Mouse (Mus musculus) left cerebral cortex, postnatal 10 days (tissue): ENCODE measurements around the gene Kif1b. TPM values are rescaled to one million over a fixed set of nuclear protein-coding genes. Genes with fewer than 3 reads are reported as not detected.
"Not testable (repeated sequence)": the region's sequence is repeated elsewhere in the genome, so short reads cannot be mapped to it uniquely, and the experiment has no call there.

Experiments used
- DNase-seq, 2 experiments: peaks; one replicate each; pipeline ENCODE4 v3.0.0; 2021 to 2022; ENCODE audit warnings: low spot score in 2 of 2, mixed read lengths in 1 of 2; ENCODE audit errors: extremely low spot score in 1 of 2
- intact Hi-C: fragments of 180-260 bp; cut with DNase I; formaldehyde crosslinking; loops from one replicate; pipeline ENCODE4 v1.15.1; 2025
- total RNA-seq, 2 experiments: library from RNA; stranded (reverse); gene quantifications; 2 replicates each; pipeline ENCODE4 v1.2.3; 2021

The Kif1b gene
- total RNA-seq, 2 experiments from 2014 or later, result 427 to 448 TPM

GRCm38 (mm10) chr4:149249311-149249710 is 58.2 kb downstream of the Kif1b start:
- no peak for DNase-seq
- intact Hi-C loops, result no loop called here

- intact Hi-C loops, result no loop called here
- DNase-seq, result no peak
Measured at GRCm38 (mm10) chr4:149247772-149248171, 59.7 kb downstream of the Kif1b start.

- no peak for DNase-seq
- intact Hi-C loops, result no loop called here
Measured at GRCm38 (mm10) chr4:149247156-149247633, 60.3 kb downstream of the Kif1b start.

DNA sequence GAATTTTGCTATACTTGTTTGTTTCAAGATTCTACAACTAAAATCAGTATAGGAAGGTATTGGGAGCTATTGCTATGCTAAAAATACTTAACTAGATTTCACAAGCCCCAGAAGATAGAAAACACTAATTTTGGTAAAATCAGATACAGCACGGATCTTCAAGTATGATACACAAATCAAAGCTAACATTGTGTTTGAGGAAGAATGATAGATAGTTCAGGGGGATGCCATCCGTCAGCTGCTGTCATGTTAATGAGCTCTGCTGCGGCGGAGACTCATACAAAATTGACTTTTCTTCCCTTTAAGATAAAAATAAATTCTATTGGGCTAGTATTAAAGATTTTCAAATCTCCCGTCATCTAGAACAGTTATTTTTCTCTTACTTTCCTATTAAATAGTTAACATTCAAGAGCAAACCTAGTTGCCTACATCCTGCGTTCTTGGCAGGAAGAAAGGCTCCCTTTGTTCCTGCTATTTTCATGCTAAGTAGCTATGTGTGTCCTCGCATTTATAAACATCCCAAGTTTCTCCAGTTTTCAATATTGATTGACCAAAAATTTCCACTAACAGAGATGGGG is 60.8 kb downstream of the Kif1b start:
- intact Hi-C loops, result no loop called here
- DNase-seq, result no peak

DNA sequence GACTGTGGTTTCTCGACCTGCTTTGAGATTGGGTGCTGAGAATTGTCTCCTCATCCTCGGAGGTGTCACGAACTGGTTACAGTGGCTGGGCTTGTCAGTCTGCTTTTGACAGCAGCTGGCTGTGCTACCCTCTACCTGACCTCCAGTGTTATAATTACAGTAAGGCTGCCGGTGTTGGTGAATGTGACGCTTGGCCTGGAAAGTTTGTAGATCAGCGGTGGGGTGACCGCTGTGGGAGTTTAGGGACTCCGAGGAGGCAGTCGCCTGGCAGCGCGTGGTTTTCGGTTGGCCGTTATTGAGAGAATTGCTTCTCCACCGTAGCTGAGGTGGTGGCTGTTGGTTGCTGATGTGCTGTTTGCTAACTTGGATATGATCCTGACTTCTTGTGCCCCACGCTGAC is 70.5 kb downstream of the Kif1b start:
- DNase-seq, result no peak
- intact Hi-C loops, result no loop called here

- intact Hi-C loops, result no loop called here
- DNase-seq, result peak in 1 of 2 experiments; percentile 31
Measured at GRCm38 (mm10) chr4:149233938-149234337, 73.6 kb downstream of the Kif1b start.

GRCm38 (mm10) chr4:149228682-149229081 is 78.8 kb downstream of the Kif1b start:
- DNase-seq, intact Hi-C loops: not testable (repeated sequence)

DNA sequence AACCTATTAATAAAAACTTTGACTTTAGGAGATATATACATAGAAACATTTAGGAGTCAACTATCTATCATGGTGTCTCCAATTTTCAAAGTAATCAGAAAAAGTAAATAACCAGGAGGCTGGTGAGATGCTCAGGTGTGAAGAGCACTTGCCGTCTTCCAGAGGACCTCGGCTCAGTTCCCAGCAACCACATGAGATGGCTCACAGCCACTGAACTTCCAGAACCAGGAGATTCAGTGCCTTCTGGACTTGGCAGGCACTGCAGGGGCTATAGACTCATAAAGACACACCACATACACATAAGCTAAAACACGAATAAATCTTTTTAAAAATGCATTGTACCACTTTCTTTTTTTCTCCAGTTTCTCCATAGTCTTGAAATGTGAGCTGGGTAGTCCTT is 79.2 kb downstream of the Kif1b start:
- no peak for DNase-seq
- intact Hi-C loops, result no loop called here

DNA sequence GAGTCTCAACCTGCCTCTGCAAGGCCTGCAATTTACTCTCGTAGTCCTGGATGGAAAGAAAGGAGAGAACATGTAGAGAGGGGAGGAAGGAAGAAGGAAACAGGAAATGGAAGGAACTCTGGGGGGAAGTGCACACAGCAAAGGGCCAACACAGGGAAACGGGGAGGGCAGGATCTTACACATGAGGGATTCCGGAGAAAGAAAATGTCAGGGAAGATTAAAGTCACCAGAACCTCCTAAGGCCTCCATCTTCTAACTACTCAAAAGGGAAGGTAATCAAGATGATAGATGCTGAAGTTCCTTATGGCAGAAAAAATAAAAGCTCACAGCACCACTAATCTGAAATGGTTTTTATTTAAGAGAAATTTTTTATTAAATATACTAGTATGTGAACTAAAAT is 81.2 kb downstream of the Kif1b start:
- DNase-seq, result no peak
- intact Hi-C loops, result no loop called here

DNA sequence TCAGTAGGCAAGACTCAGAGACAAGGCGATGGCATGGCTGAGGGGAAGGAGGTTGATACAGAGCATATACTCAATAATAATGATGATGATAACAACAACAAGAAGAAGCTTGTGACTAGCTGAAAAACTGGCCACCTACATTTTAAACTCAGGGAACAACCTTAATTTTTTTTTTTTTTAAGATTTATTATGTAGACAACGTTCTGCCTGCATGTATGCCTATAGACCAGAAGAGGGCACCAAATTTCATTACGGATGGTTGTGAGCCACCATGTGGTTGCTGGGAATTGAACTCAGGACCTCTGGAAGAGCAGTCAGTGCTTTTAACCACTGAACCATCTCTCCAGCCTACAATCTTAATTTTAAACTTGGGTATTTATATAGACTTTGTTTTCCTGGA is 84.0 kb downstream of the Kif1b start:
- no peak for DNase-seq
- intact Hi-C loops, result no loop called here

DNA sequence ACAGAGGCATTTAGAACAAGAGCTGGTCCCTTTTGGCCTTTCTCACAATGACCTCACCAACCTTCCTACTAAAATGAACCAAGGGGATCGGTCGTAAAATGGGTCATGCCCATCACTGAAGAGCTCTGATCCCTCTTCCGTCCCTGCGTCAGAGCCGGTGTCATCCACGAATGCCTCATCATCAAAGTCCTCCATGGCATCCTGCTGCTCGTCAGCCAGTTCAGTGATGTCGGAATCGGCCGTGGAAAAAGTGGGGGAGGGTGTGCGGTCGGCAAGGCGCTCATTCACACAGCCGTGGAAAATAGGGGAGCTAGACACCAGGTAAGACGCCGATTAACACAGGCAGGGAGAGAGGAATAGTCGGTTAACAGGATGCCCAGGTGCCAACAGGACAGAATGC is 87.0 kb downstream of the Kif1b start:
- intact Hi-C loops, result no loop called here
- no peak for DNase-seq

DNA sequence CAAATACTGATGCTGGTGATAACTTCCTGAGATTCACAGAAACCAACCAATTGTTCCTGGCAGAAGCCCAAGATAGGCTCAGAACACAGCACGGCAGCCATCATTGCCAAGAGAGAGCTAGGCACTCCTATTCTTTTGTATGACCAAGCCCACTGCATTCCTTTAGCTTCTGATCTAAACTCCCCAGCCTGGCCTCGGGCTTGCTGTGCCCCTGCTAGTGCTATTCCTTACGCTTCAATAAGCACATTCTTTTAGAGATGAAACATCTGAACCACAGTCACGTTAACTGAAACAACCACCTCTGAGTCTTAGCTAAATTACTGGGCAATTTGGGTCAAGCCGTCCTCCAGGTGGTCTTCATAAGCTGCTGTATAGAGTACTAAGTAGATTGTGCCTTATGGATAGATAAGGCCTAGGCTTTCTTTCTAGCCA is 87.4 kb downstream of the Kif1b start:
- intact Hi-C loops, result no loop called here
- DNase-seq, result peak; percentile 20 to 35

DNA sequence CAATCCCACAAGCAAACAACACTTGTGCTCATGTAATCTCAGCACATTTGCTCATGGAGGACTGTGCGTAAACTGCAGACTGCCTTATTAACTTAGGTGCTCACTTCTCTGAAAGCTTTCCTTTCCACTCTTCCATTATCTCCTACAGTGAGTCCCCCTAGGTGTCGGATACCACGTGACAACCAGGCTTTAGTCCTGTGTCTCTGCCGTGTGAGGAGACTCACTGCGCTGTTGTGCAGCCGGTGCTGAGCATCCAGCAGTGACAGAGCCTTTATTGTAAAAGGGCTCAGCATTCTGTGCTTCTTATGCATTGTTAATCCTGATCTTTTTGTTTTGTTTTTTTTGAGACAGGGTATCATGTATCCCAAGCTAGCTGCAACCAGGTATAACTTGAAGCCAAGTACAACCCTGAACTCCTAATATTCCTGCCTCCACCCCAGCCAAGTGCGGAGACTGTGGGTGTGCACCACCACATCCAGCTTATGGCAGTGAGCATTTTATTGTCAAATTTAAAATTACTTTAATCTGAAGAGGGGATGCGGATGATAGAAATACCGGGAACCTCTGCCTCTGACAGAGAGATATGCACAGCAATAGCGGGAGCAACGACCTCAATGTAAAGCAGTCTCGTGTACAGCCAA is 88.0 kb downstream of the Kif1b start:
- intact Hi-C loops, result no loop called here

DNA sequence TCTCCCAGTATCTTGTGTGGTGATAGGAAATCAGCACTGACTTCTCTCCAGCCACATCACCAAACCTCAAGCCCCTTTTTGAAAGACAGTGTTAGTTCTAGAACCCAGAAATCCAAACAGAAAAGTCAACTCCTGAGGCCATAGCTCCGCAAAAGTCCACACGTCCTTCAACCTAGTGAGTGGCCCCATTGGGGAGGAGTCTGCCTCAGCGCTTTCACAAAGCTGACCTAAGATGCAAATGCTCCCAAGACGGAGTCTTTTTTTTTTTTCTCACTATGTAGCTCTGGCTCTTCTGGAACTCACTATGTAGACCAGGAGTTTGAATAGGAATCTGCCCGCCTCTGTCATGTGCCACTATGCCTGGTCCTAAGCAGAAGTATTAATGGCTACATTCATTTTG is 89.0 kb downstream of the Kif1b start:
- intact Hi-C loops, result no loop called here
- no peak for DNase-seq

More for the DNA sequence above, 88.0 kb downstream of the Kif1b start:
- no peak for DNase-seq

- intact Hi-C loops, result no loop called here
Measured at GRCm38 (mm10) chr4:149215982-149216381, 91.5 kb downstream of the Kif1b start.

DNA sequence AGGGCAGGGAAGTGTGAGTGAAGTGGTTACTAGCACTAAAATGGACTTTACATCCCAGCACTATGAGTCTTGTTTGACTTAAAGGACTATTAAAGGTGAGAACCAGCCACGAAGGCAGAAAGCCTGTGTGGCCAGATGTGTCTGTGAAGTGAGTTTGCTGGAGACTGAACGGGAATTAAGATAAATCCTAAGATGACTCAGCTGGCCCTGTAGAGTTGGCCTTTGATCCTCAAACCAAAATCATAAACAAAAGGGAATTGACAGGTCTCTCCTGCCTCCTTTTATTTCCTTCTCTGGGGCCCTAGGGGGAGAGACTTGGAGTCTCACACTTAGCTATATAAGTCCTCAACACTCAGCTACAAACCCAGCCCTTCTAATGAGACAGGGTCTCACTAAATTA is 92.1 kb downstream of the Kif1b start:
- intact Hi-C loops, result no loop called here
- no peak for DNase-seq

More at GRCm38 (mm10) chr4:149215982-149216381, 91.5 kb downstream of the Kif1b start:
- DNase-seq, result no peak

DNA sequence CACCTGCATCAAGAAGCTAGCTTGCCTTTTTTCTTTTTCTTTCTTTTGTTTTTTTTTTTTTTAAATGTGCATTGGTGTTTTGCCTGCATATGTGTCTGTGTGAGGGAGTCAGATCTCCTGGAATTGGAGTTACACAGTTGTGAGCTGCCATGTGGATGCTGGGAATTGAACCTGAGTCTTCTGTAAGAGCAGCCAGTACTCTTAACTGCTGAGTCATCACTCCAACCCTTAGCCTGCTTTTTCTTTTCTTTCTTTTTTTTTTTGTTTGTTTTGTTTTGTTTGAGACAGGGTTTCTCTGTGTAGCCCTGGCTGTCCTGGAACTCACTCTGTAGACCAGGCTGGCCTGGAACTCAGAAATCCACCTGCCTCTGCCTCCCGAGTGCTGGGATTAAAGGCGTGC is 93.0 kb downstream of the Kif1b start:
- DNase-seq, intact Hi-C loops: not testable (repeated sequence)

- intact Hi-C loops, result no loop called here
Measured at GRCm38 (mm10) chr4:149213466-149213865, 94.0 kb downstream of the Kif1b start.

GRCm38 (mm10) chr4:149211441-149211840 is 96.1 kb downstream of the Kif1b start:
- DNase-seq, intact Hi-C loops: not testable (repeated sequence)

More at GRCm38 (mm10) chr4:149213466-149213865, 94.0 kb downstream of the Kif1b start:
- DNase-seq, result no peak

DNA sequence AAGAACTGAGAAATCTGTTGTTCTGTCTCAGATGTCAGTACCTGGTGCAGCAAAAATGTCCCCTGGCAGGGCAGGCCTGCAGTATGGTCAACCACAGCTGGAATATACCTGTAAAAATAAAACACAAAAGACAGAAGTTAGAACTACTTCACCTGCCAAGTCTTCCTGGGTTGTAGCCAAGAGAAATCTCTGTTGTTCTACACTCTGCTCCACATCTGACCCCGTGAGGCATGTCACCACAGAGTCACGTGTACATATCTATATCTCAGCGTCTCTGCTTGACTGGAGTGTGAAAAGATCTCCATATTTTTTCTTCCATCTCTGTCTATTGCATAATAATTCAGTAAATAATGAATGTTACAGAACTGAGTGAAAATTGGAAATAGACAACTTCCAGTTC is 105.0 kb downstream of the Kif1b start:
- DNase-seq, result no peak
- intact Hi-C loops, result no loop called here

DNA sequence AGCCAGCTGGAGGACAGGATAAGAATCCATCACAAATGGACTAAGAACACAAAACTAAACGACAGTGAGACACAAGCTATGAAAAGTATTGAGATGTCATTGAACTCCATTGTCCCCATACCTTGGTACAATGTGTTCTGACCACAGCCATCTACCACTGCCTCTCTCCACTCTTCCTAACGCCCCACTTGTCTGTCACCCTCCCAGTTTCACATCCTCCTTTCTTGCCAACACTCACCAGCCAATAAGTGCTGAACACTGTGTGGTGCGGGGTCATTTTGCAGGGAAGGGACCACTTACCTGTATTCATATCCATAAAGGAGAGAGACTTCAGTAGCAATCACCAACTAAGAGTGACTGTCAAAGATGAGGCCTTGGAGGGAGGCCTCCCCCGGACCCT is 106.4 kb downstream of the Kif1b start:
- intact Hi-C loops, result no loop called here

More for the DNA sequence above, 106.4 kb downstream of the Kif1b start:
- no peak for DNase-seq
